Mouse (Mus musculus) kidney, postnatal 0 days (tissue): ENCODE measurements around the gene Ccnd3. TPM values are rescaled to one million over a fixed set of nuclear protein-coding genes. Genes with fewer than 3 reads are reported as not detected.
A peak's percentile ranks its signal among the peaks of the same experiment; 100 is the strongest.
"Not testable (repeated sequence)": the region's sequence is repeated elsewhere in the genome, so short reads cannot be mapped to it uniquely, and the experiment has no call there.

Experiments used
- ATAC-seq: fragments of 200-750 bp; cut with Nextera tagmentation; replicated peaks from 2 replicates; pipeline ENCODE4 v1.8.0; 2017; ENCODE audit warnings: low read depth, moderate number of reproducible peaks, moderate TSS enrichment, moderate library complexity; ENCODE audit not compliant: low FRiP score
- DNase-seq: peaks from one replicate; pipeline ENCODE4 v3.0.0-alpha.2; 2016; ENCODE audit warnings: low spot score
- H3K27ac ChIP-seq: fragments of 300-500 bp; sonication (generic); 2 replicates; pipeline ENCODE4 v1.5.1; 2014; ENCODE audit warnings: mild to moderate bottlenecking
- H3K27me3 ChIP-seq: fragments of 300-500 bp; sonication (generic); 2 replicates; pipeline ENCODE4 v1.6.1; 2014; ENCODE audit warnings: low read length, mixed read lengths; ENCODE audit not compliant: insufficient read depth
- H3K36me3 ChIP-seq: fragments of 300-500 bp; sonication (generic); 2 replicates; pipeline ENCODE4 v1.6.1; 2014; ENCODE audit warnings: low read length, mixed read lengths; ENCODE audit not compliant: insufficient read depth
- H3K4me1 ChIP-seq: fragments of 300-500 bp; sonication (generic); replicated peaks from 2 replicates; pipeline ENCODE4 v1.6.1; 2014; ENCODE audit warnings: antibody characterized with exemption, low read length, mixed read lengths; ENCODE audit not compliant: insufficient read depth
- H3K4me2 ChIP-seq: fragments of 300-500 bp; sonication (generic); 2 replicates; pipeline ENCODE4 v1.6.1; 2014; ENCODE audit warnings: mild to moderate bottlenecking, low read length, moderate library complexity, mixed read lengths
- H3K4me3 ChIP-seq: fragments of 300-500 bp; sonication (generic); replicated peaks from 2 replicates; pipeline ENCODE4 v1.5.1; 2014; ENCODE audit warnings: low read depth, low read length
- H3K9ac ChIP-seq: fragments of 300-500 bp; sonication (generic); 2 replicates; pipeline ENCODE4 v1.6.1; 2014; ENCODE audit warnings: low read depth, low read length
- H3K9me3 ChIP-seq: fragments of 300-500 bp; sonication (generic); replicated peaks from 2 replicates; pipeline ENCODE4 v1.6.1; 2016; ENCODE audit warnings: low read length, inconsistent platforms, mixed read lengths
- CTCF ChIP-seq: IDR thresholded peaks from 2 replicates; pipeline ENCODE4 v1.5.1; 2016; ENCODE audit warnings: antibody characterized with exemption, low read depth, mild to moderate bottlenecking, moderate library complexity
- WGBS: fragments of 180-500 bp; shearing (Covaris S2); extraction: QIAGEN DNeasy Blood & Tissue Kit; methylation state at CpG from one replicate; pipeline ENCODE4 v1.1.7; 2014; 5-methylcytosine and 5-hydroxymethylcytosine counted together
- polyA plus RNA-seq: library from polyadenylated mRNA; unstranded; fragments of >200 nt; fragmentation: Nextera tagmentation; extraction: Ambion mirVana; gene quantifications from 2 replicates; pipeline ENCODE4 v1.2.1, GENCODE M21; 2015

Gene Ccnd3
- polyA plus RNA-seq, 1 experiment from 2014 or later, result 202 TPM

DNA sequence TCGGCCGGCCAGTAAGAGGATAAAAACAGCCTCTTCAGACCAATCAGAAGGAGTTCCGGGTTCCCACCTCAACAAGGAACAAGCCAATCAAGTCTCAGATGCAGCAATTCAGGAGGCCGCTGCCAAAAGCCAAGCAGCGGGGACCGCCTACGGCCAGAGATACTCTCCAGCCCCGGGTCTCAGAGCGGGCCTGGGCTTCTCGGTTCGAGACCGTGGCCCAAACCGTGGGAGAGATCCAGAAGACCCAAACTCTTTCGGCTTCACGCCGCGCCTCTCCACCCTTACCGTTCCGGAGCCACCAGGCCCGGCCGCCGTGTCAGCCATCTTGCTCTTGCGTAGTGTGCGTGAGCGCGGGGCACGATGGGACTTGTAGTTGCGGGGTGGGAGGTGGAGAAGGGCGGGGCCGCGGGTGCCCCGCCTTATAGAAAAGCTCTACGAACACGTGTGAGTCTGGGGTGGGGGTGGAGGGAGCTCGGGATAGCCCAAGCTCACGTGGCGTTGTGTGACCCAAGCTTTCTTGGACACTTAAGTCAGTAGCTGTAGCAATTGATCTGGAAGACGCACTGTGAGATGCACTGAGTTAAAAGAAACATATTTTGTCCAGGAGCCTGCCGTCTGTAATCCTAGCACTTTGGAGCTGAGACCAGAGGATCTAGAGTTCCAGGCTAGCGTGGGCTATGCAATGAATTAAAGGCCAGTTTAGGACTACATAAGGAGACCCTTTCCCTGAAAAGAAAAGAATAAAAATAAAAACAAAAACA lies 2.7 kb upstream of the Ccnd3 start, which contains the start of gene Taf8:
TSS of gene Taf8 (minus strand) at position 347 of the 761 bp plus-strand sequence.
- TF ChIP-seq CTCF, result no peak
- Histone ChIP-seq H3K4me3 (peak within 1 kb of the TSS; percentile 55), H3K9me3 (no peaks in the 10 kb centered on the region), H3K27ac (peak within 1 kb of the TSS; percentile 67), H3K4me2 (peak within 1 kb of the TSS; percentile 84), H3K4me1 (peaks cover 22% of the 10 kb centered on the region), H3K36me3 (peaks cover 12% of the 10 kb centered on the region), H3K9ac (peak within 1 kb of the TSS; percentile 73), H3K27me3 (no peaks in the 10 kb centered on the region)
- peak; percentile 92 for ATAC-seq
- DNase-seq, result peak; percentile 97
- 1% methylated on average over 40 of the region's 40 CpGs for WGBS

- not testable (repeated sequence) for ATAC-seq, DNase-seq, H3K27me3 ChIP-seq, H3K9ac ChIP-seq, H3K4me3 ChIP-seq, H3K9me3 ChIP-seq
- WGBS, result 78% methylated on average over 6 of the region's 6 CpGs
- Histone ChIP-seq H3K4me1 (peaks cover 26% of the 10 kb centered on the region), H3K36me3 (peaks cover 11% of the 10 kb centered on the region), H3K27ac (0 out of 2 replicates have a peak overlapping the region, but pooled peaks have one; percentile 11), H3K4me2 (peak overlapping the region; percentile 84; the same call in 1 of the 2 replicates)
Measured at GRCm38 (mm10) chr17:47502707-47503045, 2.2 kb upstream of the Ccnd3 start.

DNA sequence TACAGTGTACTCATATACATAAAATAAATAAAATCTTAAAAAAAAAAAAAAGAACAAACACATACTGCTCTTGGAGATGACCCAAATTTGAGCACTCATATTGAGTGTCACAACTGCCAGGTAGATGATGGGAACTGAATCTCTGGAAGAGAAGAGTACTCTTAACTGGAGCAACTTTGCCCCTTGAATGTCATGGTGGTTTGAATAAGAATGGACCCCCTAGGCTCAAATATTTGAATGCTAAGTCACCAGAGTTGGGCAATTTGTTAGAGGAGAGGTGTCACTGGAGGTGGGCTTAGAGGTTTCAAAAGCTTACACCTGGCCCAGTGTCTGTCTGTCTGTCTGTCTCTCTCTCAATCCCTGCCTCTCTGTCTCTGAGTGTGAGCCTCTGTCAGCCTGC lies 1.2 kb upstream of the Ccnd3 start:
- ATAC-seq, result no peak
- no peak overlapping the region for H3K4me3 ChIP-seq

GRCm38 (mm10) chr17:47504228-47504627 lies 623 bp upstream of the Ccnd3 start:
- H3K9ac ChIP-seq, result peak overlapping the region; percentile 65
- DNase-seq (no peak), ATAC-seq (no peak)
- no peak for TF ChIP-seq CTCF
- WGBS, result 73% methylated on average over 5 of the region's 5 CpGs
- peak overlapping the region; percentile 69 for H3K4me2 ChIP-seq
- peak overlapping the region; percentile 77 for H3K27ac ChIP-seq
- H3K36me3 ChIP-seq, result peaks cover 4% of the 10 kb centered on the region
- no peaks in the 10 kb centered on the region for H3K9me3 ChIP-seq
- no peaks in the 10 kb centered on the region for H3K27me3 ChIP-seq
- H3K4me3 ChIP-seq, result peak overlapping the region; percentile 39; the same call in 1 of the 2 replicates
- H3K4me1 ChIP-seq, result peaks cover 30% of the 10 kb centered on the region

More for the DNA sequence above, 1.2 kb upstream of the Ccnd3 start:
- Histone ChIP-seq H3K27ac (no peak overlapping the region), H3K27me3 (no peaks in the 10 kb centered on the region), H3K4me1 (peaks cover 30% of the 10 kb centered on the region), H3K9me3 (no peaks in the 10 kb centered on the region), H3K9ac (no peak overlapping the region), H3K4me2 (no peak overlapping the region), H3K36me3 (peaks cover 8% of the 10 kb centered on the region)
- DNase-seq, result no peak
- TF ChIP-seq CTCF, result no peak

GRCm38 (mm10) chr17:47505566-47505965 lies 715 bp downstream of the Ccnd3 start:
- no peak for TF ChIP-seq CTCF
- Histone ChIP-seq H3K4me3 (peak overlapping the region; percentile 39), H3K27ac (peak overlapping the region; percentile 77), H3K36me3 (no peaks in the 10 kb centered on the region), H3K4me2 (peak overlapping the region; percentile 69), H3K27me3 (no peaks in the 10 kb centered on the region), H3K4me1 (peaks cover 30% of the 10 kb centered on the region), H3K9me3 (no peaks in the 10 kb centered on the region), H3K9ac (peak overlapping the region; percentile 65)
- WGBS, result 76% methylated on average over 2 of the region's 2 CpGs
- ATAC-seq (no peak), DNase-seq (no peak)

DNA sequence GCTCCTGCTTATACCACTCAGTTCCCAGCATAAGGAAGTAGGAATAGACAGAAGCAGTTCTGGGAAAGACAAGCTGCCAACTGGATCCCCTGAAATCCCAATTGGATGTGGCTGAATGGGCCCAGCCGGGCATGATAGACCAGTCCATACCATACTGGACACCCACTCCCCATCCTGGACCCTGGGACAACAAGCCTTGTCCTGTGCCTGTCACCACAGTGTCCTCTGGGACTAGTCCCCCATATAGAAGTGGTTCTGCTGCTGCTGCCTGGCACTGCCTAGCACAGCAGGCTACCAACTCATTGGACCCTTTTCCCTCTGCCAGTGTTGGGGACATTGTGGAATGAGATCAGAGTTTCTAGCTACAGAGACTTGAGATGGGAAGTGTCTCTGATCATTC lies 1.2 kb downstream of the Ccnd3 start:
- H3K27me3 ChIP-seq, result no peaks in the 10 kb centered on the region
- peaks cover 29% of the 10 kb centered on the region for H3K4me1 ChIP-seq
- no peak for TF ChIP-seq CTCF
- H3K9ac ChIP-seq, result no peak overlapping the region
- H3K9me3 ChIP-seq, result no peaks in the 10 kb centered on the region
- 0 out of 2 replicates have a peak overlapping the region, but pooled peaks have one; percentile 77 for H3K27ac ChIP-seq
- H3K4me2 ChIP-seq, result peak overlapping the region; percentile 69
- no peak for DNase-seq
- H3K4me3 ChIP-seq, result 0 out of 2 replicates have a peak overlapping the region, but pooled peaks have one; percentile 39
- H3K36me3 ChIP-seq, result no peaks in the 10 kb centered on the region
- no peak for ATAC-seq
- WGBS, result 92% methylated on average over 1 of the region's 1 CpGs
